Mouse (Mus musculus) ZHBTc4 (cell line): ENCODE results near the gene Tcf7l2.
A peak's percentile ranks its signal among the peaks of the same experiment; 100 is the strongest.

ENCODE experiments used
- DNase-seq: peaks from one replicate; pipeline ENCODE4 v3.0.0-alpha.2; 2011; ENCODE audit warnings: low read depth, low spot score

Gene Tcf7l2

GRCm38 (mm10) chr19:55902573-55903385 lies 161.2 kb downstream of the Tcf7l2 start:
- no peak for DNase-seq

- peak; percentile 83 for DNase-seq
Measured at GRCm38 (mm10) chr19:55909039-55909438, 167.4 kb downstream of the Tcf7l2 start.

- DNase-seq, result no peak
Measured at GRCm38 (mm10) chr19:55911941-55912340, 170.3 kb downstream of the Tcf7l2 start.

GRCm38 (mm10) chr19:55912813-55913212 lies 171.2 kb downstream of the Tcf7l2 start:
- DNase-seq, result peak; percentile 53

GRCm38 (mm10) chr19:55913585-55913984 lies 172.0 kb downstream of the Tcf7l2 start:
- no peak for DNase-seq

GRCm38 (mm10) chr19:55914614-55915211 lies 173.1 kb downstream of the Tcf7l2 start:
- DNase-seq, result no peak

- no peak for DNase-seq
Measured at GRCm38 (mm10) chr19:55915506-55915905, 173.9 kb downstream of the Tcf7l2 start.

- no peak for DNase-seq
Measured at GRCm38 (mm10) chr19:55916211-55916610, 174.6 kb downstream of the Tcf7l2 start.

- DNase-seq, result peak; percentile 45
Measured at GRCm38 (mm10) chr19:55923789-55924426, 182.3 kb downstream of the Tcf7l2 start.

GRCm38 (mm10) chr19:55924800-55925199 lies 183.2 kb downstream of the Tcf7l2 start:
- no peak for DNase-seq

- no peak for DNase-seq
Measured at GRCm38 (mm10) chr19:55925425-55925803, 183.8 kb downstream of the Tcf7l2 start.

GRCm38 (mm10) chr19:55925804-55926521 lies 184.3 kb downstream of the Tcf7l2 start:
- DNase-seq, result peak; percentile 48

- no peak for DNase-seq
Measured at GRCm38 (mm10) chr19:55926858-55927673, 185.4 kb downstream of the Tcf7l2 start.

- no peak for DNase-seq
Measured at GRCm38 (mm10) chr19:55927674-55928061, 186.0 kb downstream of the Tcf7l2 start.

GRCm38 (mm10) chr19:55928674-55929073 lies 187.1 kb downstream of the Tcf7l2 start:
- no peak for DNase-seq

GRCm38 (mm10) chr19:55931642-55932041 lies 190.0 kb downstream of the Tcf7l2 start:
- peak; percentile 57 for DNase-seq

- no peak for DNase-seq
Measured at GRCm38 (mm10) chr19:55933947-55934729, 192.5 kb downstream of the Tcf7l2 start.

GRCm38 (mm10) chr19:55934730-55935003 lies 193.0 kb downstream of the Tcf7l2 start:
- DNase-seq, result no peak

GRCm38 (mm10) chr19:55937026-55937425 lies 195.4 kb downstream of the Tcf7l2 start:
- no peak for DNase-seq

- DNase-seq, result no peak
Measured at GRCm38 (mm10) chr19:55938254-55939046, 196.8 kb downstream of the Tcf7l2 start.
